Mouse (Mus musculus): Measurements from ENCODE around the gene Agpat4.
"Not testable (repeated sequence)": the region's sequence is repeated elsewhere in the genome, so short reads cannot be mapped to it uniquely, and the experiment has no call there.

Agpat4 gene

DNA sequence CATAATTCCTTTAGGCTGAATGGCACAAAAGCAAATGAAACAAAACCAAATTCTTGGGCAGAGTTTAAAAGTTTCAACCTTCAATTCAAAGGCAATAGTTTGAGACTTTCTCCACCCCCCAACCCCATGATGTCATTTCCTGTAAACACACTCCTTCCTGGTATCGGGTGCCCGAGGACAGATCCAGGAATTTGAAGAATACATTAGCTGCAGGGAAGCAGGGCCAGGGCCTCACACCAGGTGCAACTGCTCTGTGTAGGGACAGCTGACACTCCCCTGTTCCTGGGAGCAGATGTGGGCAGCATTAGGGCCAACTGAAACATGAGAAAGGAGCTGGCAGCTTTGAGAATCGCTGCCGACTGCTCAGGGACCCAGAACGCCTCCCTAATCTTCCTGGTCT, 76.6 kb downstream of the Agpat4 start:
- DNase-seq (ENCODE audit: low spot score in 2 of 2): no peak

DNA sequence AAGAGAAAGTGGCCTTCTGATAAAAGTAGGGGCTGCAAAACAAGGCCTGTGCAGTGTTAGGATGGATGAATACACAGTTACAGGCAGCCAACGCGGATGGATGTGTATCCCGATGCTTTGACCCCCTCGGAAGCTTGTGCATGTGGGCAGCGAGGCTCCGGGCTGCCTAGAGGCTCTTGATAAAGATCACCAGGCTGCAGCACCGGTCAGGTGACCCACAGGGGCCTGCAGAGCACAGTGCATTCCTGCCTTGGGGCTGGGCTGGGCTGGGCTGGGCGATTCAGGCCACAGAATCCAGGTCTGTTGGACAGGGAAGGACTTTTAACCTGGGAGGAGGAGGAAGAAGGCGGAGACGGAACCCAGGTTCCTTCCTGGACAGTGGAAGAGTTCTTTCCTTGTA, 77.1 kb downstream of the Agpat4 start:
- DNase-seq (ENCODE audit: low spot score in 2 of 2): no peak

DNA sequence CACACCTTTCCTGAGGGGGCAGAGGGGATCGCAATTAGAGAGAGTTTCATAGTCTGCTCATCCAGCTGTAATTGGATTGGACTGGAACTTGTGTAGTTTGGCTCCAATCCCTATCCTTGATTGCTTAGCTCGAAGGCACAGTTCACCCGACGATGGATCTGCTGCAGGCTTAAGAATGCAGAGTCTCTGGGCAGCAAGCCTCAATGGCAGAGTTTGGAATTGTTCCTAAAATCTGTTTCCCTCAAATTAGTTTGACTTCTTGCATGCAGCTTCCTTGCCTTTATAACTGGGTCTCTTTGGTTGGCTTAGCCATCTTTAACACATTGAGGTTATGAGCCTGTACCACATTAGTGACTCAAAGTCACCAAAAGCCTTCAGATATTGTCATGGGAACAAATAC, 81.4 kb downstream of the Agpat4 start:
- no peak for DNase-seq (ENCODE audit: low spot score in 2 of 2)

DNA sequence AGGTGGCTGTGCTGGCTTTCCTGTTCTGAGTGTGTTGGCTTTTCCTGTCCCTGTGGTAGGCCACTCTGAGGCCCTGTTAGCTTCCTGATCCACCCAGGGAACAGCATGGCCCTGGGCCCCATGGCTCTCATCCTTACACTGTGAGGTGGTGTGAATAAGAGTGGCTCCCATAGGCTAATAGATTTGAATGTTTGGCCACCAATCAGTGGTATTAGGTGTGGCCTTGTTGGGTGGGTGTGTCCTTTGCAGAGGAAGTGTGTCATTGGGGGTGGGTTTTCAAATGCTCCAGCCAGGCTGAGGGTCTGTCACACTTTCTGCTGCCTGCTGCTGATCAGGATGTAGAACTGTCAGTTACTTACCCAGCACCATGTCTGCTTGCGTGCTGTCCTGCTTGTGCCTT, 82.6 kb downstream of the Agpat4 start:
- no peak for DNase-seq (ENCODE audit: low spot score in 2 of 2)

DNA sequence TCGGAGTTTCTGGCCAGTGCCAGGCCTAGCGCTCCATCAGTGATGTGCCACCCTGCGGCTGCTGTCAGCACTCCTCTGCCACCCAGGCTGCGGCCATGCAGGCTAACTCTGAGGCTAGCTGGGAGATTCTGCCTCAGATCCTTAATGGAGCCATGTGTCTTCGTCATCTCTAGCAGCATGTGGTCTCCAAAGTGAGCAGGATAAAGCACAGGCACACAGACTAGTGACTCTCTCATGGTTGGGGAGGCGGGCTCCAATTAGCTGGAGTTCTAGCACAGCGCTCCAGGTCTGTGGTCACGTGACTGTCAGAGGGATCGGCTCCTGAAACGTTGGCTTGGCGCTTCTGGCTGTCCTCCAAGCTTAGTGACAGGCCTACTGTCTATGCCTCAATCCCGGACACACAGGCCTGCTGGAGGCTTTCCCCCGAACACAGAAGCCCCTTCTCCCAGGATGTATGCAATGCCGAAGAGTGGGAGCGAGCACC, 85.0 kb downstream of the Agpat4 start:
- no peak for DNase-seq (ENCODE audit: low spot score in 2 of 2)

DNA sequence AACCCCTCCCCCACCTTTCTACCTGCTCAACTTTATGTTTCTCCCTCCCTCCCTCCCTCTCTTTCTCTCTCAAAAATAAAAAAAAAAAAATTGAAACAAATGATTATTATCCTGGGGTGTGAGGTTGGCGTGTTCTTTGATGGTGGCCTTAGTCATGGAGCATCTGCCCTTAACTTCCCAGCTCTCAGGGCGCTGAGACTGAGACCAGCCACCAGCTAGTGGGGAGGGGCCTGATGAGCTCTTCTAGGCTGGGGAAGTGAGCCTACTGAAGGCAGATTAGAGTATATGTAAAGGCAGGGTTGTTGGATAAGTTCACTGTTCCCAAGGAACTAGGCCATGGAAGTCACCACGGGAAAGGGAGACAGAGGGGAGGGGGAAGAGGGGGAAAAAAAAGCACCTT, 85.7 kb downstream of the Agpat4 start:
- no peak for DNase-seq (ENCODE audit: low spot score in 2 of 2)

DNA sequence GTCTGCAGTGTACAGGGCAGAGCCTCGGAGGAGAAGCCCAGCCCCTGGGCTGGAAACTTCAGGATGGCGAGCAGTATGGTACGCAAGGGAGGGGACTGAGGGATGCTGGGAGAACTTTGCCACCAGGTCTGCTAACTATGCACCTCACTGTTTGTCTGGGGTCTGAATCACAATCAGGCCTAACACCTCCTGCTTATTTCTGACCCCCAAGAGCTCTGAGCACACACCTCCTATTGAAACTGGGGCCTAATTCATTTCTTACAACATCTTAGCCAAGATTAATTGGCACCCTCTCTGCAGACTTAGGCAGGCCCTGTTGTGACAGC, 86.1 kb downstream of the Agpat4 start:
- no peak for DNase-seq (ENCODE audit: low spot score in 2 of 2)

DNA sequence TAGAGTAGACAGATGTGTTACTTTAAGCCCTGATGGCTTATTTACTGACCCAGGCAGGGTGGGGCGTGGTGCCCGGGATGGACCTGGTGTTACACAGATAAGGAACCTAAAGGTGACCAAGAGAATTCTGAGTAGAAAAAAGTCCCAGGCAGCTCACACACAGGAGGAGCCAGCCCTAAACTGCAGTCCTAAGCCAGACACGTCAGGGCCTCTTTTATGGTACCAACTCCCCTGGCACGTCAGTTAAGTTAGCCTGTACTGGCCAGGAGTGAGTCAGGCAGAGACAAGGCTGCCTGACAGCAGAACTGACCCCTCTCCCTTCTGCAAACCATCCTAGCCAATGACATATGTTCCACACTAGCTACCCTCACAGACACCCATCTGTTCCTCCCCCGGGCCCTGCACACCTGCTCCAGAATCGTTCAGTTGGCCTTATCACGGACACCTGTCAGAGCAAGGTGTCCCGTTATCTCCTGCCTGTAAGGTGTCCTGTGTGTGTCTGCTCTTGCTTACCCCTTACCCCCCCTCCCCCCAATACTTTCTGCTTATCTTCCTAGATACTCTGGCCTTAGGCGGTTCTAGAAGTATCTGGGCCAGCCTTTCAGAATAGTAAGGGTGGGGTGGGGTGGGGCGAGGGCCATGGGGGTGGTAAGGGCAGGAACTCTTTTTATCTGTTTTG, 86.7 kb downstream of the Agpat4 start:
- DNase-seq (ENCODE audit: low spot score in 2 of 2): peak; percentile 68 to 71

DNA sequence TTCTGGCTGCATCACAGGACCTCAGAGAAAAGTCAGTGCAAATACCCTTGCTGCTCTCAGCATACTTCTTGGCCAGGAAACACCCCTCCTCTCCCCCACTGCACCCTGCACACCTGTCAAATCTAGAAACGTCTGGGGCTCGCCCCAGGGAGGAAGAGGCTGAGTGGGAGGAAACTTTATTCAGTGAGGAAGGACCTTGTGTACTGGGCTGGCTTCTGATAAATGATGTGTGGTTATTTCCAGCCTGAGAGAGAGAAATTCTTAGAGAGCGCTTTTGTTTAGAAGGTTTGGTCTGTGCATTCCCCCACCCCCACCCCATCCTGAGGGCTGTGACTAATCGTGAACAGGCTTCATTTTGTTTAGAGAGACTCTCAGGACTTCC, 87.2 kb downstream of the Agpat4 start:
- peak in 1 of 2 experiments; percentile 21 for DNase-seq (ENCODE audit: low spot score in 2 of 2)

DNA sequence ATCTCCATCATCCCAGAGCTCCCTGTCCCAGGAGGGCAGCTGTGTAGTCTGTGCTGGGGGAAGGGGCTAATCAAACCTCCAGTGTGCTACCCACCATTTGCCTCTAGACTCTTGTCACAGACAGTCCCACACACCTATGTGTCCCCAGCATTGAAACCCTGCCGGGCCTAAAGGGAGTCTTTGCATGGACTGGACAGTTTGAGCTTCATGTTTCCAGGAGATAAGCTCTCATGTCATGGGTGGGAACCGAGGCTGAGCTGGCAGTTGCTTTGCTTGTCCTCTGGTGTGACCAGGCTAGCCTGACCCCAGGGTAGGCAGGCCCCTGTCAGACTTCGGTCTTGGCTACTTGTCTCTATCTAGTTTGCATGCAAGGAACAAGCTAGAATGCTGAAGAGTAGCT, 87.7 kb downstream of the Agpat4 start:
- peak; percentile 45 to 54 for DNase-seq (ENCODE audit: low spot score in 2 of 2)

DNA sequence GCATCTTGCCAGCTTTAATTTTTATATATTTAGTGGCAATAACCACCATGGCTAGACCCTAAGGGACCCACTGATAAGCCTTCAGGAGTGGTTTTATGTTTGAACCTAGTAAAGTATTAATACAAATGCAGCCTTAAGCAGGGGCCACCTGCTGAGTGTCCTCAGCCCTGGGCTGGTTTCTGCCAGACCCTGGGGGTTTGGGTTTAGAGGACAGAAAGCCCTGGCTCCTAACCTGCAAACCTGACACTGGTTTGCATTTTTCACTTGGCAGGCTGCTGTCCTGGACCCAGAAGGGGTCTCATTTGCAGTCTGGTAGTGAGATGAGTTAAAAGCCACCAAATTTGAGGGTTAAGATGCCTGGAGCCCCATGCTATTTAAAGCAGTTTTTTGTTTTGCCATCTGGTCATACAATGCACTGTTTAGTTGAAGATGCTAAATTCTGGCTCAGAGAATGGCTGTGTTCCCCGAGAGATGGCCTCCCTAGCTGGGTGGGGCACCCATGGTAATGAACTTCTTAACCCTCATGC, 88.6 kb downstream of the Agpat4 start:
- no peak for DNase-seq (ENCODE audit: low spot score in 2 of 2)

DNA sequence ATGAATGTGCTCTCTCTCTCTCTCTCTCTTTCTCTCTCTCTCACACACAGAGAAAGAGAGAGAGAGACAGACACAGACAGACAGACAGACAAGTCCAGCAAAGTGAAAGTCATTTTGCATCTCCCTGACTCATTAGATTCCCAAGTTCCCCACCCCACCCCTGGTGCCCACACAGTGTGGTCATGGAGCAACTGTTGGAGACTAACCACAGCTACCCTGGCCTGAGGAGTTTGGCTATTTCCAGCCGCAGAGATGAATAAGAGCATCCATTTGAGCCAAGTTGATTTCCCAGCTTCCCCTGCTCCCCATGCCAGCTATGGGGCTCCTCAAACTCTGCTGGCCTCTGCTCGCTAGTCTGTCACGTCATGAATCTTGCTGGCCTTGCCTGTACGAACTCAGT, 91.0 kb downstream of the Agpat4 start:
- no peak for DNase-seq (ENCODE audit: low spot score in 2 of 2)

DNA sequence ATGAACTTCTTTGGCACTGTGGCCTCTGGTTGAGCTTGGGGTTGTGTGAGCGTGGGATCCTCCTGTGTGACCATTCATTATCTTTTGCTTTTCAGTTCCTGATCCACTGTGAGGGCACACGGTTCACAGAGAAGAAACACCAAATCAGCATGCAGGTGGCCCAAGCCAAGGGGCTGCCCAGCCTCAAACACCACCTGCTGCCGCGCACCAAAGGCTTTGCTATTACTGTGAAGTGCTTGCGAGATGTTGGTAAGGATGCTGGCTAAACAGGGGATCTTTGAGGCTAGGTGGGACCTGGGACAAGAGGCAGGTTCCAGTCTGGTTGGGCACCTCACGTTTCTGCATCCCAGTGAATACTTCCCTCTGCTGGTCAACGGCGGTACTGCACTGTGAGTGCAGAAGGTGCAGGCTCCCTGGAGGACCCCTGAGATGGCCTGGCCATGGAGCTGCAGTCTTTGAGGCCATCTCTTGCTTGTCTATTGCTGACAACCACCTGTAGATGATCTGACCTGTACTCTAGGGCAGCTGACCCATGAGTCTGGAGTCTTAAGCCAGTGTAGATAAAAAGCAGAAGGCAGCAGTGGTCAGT, 92.1 kb downstream of the Agpat4 start:
- peak; percentile 84 to 93 for DNase-seq (ENCODE audit: low spot score in 2 of 2)

DNA sequence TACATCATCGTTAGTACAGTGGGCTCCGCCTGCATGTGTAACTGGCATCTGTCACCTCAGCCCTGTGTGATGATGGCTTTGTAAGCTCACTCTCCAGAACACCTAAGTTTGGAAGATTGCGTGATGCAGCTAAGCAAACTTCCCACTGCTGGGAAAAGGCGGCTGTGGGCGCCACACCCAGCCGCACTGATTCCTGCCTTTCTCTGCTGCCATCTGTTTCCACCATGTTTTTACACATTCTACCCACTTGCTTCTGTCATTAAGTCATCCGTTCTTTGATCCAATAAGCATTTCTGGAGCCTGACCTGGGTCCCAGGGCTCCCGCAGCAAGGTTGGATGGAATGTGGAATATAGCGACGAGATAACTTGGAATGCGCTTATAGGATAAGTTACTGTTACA, 93.4 kb downstream of the Agpat4 start:
- DNase-seq (ENCODE audit: low spot score in 2 of 2): no peak

DNA sequence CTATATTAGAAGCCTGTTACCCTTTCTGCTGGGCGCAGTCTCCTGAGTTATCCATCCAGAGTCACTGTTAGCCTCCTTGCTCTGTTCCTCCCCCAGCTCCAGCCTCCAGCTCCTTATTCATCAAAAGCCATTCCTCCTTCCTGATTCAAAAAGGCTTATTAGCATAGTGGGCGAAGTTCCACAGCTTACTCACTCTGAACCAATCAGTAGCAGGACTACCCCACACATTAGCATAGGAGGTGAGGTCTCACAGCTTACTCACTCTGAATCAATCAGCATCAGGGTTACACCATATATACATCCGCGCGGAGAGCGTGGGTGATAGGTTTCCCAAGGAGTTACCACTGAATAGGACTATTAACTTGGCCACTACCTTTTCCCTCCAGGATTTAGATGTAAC, 93.8 kb downstream of the Agpat4 start:
- DNase-seq (ENCODE audit: low spot score in 2 of 2): no peak

DNA sequence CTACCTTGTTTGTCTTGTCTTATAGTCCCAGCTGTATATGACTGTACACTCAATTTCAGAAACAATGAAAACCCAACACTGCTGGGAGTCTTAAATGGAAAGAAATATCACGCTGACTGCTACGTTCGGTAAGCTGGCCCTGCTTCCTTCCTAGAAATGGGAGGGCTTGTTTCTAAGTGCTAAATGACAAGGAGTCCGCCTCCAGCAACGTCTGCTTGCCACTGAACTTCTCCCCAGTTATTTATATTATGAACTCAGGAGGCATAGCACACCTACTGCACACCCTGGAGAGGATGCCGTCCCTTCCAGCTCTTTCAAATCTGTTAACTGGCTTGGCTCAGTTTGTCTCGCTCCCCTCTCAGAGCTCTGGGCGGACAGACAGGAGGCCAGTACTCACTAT, 94.9 kb downstream of the Agpat4 start:
- no peak for DNase-seq (ENCODE audit: low spot score in 2 of 2)

DNA sequence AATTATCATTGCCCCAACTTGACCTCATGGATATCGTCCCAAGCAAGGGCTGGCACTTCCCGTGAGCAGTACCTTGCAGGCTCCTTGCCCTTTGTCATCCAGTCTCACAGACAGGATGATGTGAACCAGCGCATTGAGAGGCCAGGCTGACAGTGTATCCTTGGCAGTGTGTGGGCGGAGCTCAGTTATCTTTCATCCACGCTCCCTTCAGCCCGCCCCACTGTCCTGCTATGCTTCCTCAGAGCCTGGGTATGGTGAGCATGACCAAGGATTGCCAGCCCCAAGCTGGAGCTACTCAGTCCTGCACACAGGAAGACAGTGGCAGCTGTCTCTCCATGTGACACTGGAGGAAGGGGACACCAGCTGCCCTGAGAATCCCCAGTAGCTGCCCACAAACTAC, 97.7 kb downstream of the Agpat4 start:
- DNase-seq (ENCODE audit: low spot score in 2 of 2): no peak

DNA sequence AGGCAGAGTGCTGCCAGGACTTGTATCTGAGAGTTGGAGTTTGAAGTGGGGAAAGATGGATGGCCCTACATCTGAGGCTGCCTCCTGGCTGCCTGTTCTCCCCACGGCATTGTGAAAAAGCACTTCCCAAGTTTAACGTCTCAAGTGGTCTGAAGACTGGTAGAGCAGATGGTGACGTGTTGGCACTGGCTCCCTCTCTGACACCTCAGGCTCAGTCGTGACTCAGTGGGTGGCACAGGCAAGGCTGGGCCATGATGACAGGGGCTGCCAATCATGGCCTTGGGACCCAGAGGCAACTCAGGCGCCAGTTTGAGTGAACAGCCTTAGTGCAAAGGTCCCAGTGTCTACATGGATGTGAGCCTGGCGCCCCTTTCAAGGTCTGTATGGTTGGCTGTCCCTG, 103.4 kb downstream of the Agpat4 start:
- no peak for DNase-seq (ENCODE audit: low spot score in 2 of 2)

DNA sequence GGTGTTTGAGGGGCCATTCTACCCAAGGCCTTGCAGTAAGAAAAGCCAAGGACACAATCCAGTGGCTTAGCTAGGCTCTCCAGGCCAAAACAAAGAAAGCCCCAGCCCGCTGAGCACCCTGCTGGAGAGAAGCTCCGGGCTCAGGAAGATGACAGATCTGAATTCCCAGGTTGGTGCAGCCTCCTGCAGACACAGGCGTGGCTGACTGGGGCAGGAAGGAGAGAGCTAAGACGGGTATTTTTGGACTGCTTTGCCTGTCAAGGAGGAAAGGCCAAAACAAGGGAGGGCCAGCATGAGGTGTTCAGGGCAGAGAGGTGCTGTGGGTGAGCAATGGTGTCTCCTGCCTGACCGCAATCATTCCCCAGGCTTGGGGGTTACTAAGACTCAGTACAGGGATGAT, 105.2 kb downstream of the Agpat4 start:
- no peak for DNase-seq (ENCODE audit: low spot score in 2 of 2)

DNA sequence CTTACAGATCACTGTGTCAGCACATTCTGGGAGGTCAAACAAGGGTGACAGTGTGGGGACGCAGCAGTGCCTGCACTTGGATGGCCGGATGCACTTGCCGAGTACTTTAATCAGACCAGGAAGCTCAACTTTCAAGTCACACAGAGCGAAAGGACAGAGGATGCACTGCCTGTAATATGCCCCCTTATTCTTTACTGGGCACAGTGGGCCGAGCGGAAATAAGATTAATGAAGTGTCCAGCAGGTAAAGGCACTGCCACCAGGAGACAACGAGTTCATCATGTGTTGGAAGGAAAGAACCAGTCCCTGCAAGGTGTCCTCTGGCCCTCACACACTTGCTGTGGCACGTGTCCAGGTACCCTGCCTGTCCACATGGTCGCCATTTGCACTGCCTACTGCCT, 105.6 kb downstream of the Agpat4 start:
- DNase-seq (ENCODE audit: low spot score in 2 of 2): no peak

DNA sequence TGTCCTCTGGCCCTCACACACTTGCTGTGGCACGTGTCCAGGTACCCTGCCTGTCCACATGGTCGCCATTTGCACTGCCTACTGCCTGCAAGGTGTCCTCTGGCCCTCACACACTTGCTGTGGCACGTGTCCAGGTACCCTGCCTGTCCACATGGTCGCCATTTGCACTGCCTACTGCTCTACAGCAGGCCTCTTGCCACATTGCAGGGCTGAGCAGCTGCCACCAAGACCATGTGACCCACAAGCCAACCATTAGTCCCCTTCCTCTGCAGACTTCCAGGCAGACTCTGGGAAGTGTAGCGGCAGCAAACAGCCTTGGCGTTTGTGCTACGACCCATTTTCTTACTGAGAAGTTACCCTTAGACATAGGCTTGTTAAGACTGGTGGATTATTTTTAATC, 106.0 kb downstream of the Agpat4 start:
- DNase-seq (ENCODE audit: low spot score in 2 of 2): not testable (repeated sequence)

DNA sequence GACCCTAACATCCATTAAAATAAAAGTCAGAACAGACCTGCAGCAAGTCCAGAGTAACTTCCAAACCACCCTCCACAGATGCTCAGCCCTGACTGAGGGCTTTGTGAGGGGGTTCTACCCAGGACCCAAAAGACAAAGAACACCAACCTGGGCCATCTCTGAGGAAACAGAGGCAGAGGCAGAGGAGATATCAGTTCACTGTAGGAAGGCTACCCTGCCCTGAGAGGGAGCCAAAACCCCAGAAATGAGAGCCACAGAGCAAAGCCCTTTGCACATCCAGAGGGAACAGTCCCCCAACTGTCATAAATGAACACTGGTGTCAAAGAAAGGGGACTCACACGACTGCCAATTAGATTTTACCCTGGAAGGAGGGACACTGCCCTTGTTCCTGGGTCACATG, 106.7 kb downstream of the Agpat4 start:
- DNase-seq (ENCODE audit: low spot score in 2 of 2): no peak

DNA sequence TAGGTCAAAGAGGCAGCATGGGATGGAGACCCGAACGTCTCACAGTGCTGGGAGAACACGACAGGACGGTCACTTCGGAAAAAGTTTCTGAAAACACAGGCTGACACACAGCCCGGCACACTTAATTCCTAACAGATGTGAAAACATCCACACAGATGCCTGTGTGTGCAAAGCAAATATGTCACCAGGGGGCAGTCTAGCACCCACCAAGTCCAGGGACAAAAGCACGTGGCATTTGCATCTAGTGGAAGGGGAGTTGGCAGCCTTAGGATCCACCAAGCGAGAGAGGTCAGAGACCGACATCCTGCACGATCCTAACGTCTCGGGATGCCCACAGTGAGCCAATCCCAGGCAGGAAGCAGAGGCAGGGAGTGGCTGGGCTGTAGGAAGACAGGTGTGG, 108.0 kb downstream of the Agpat4 start:
- no peak for DNase-seq (ENCODE audit: low spot score in 2 of 2)

DNA sequence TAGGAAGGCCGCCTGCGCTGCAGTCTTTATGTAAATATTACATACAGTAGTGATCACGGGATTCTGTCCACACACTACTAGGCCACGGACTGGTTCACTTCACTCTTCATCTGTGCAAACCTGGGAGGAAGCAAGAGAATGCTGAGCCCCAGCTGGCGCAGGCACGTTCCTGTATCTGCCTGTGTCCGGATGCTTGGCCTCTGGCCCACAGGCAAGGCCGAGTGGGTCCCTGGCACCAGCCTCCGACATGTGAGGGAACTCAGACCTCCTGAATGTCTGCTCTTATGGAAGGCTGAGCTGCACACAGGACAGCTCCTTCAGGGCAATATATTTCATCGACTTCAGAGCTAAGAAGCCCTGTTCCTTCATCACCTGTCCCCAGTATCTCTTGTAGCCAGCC, 109.5 kb downstream of the Agpat4 start:
- no peak for DNase-seq (ENCODE audit: low spot score in 2 of 2)

All from spleen, postnatal 14 days (tissue).